ENCODE assay signal across 7 mouse cellular contexts in genomic region chrX:114473782-114474731, GRCm38 (mm10). TPM values are rescaled to one million over a fixed set of nuclear protein-coding genes. Genes with fewer than 3 reads are reported as not detected.
DNase-seq lines count a peak whose midpoint lies in the region; ATAC-seq lines count a peak whose summit lies in the region.

Gene Klhl4, plus strand, starts transcription at chrX:114474333.

- 22% methylated on average over 14 of the region's 14 CpGs for WGBS in heart, embryonic 13.5 days
- 38% methylated on average over 14 of the region's 14 CpGs for WGBS in kidney, embryonic 16.5 days
- 50% methylated on average over 14 of the region's 14 CpGs for WGBS in limb, embryonic 15.5 days
- 43% methylated on average over 14 of the region's 14 CpGs for WGBS in neural tube, embryonic 14.5 days

- no peaks in the 10 kb centered on the region for H3K36me3 ChIP-seq in heart, embryonic 13.5 days
- no peaks in the 10 kb centered on the region for H3K36me3 ChIP-seq in kidney, embryonic 16.5 days (ENCODE audit: insufficient read depth, low read length)
- no peaks in the 10 kb centered on the region for H3K36me3 ChIP-seq in limb, embryonic 15.5 days
- H3K36me3 ChIP-seq in neural tube, embryonic 14.5 days (ENCODE audit: control insufficient read depth, insufficient read depth, low read length): no peaks in the 10 kb centered on the region

- DNase-seq in T-cell, adult 2 months (ENCODE audit: low spot score): peak; percentile 15
- DNase-seq in embryo, embryonic 11 days: peak; percentile 56
- no peak for DNase-seq in ovary, postnatal 14 days (ENCODE audit: low spot score)

- no peaks in the 10 kb centered on the region; the same call in 1 of the 2 replicates for H3K4me1 ChIP-seq in heart, embryonic 13.5 days
- no peaks in the 10 kb centered on the region for H3K4me1 ChIP-seq in kidney, embryonic 16.5 days (ENCODE audit: insufficient read depth, low read length)
- H3K4me1 ChIP-seq in limb, embryonic 15.5 days: no peaks in the 10 kb centered on the region
- no peaks in the 10 kb centered on the region for H3K4me1 ChIP-seq in neural tube, embryonic 14.5 days (ENCODE audit: control insufficient read depth, insufficient read depth, low read length)

- peak within 1 kb of the TSS; percentile 63 for H3K9ac ChIP-seq in heart, embryonic 13.5 days
- 0 out of 2 replicates have a peak within 1 kb of the TSS, but pooled peaks have one; percentile 9 for H3K9ac ChIP-seq in kidney, embryonic 16.5 days (replicated peaks; ENCODE audit: low read length)
- no peak within 1 kb of the TSS for H3K9ac ChIP-seq in limb, embryonic 15.5 days
- H3K9ac ChIP-seq in neural tube, embryonic 14.5 days (replicated peaks; ENCODE audit: low read depth, low read length): no peak within 1 kb of the TSS

- no peaks in the 10 kb centered on the region for H3K9me3 ChIP-seq in heart, embryonic 13.5 days
- H3K9me3 ChIP-seq in kidney, embryonic 16.5 days (ENCODE audit: low read length): no peaks in the 10 kb centered on the region
- no peaks in the 10 kb centered on the region for H3K9me3 ChIP-seq in limb, embryonic 15.5 days
- no peaks in the 10 kb centered on the region for H3K9me3 ChIP-seq in neural tube, embryonic 14.5 days (ENCODE audit: control insufficient read depth, low read length)

- no peaks in the 10 kb centered on the region for H3K27me3 ChIP-seq in heart, embryonic 13.5 days (replicated peaks)
- H3K27me3 ChIP-seq in kidney, embryonic 16.5 days (ENCODE audit: insufficient read depth, low read length): no peaks in the 10 kb centered on the region
- no peaks in the 10 kb centered on the region for H3K27me3 ChIP-seq in limb, embryonic 15.5 days
- no peaks in the 10 kb centered on the region for H3K27me3 ChIP-seq in neural tube, embryonic 14.5 days (ENCODE audit: control insufficient read depth, insufficient read depth, low read length)

- H3K4me2 ChIP-seq in heart, embryonic 13.5 days: peak within 1 kb of the TSS; percentile 65
- H3K4me2 ChIP-seq in kidney, embryonic 16.5 days (replicated peaks; ENCODE audit: low read depth, low read length): peak within 1 kb of the TSS; percentile 43
- H3K4me2 ChIP-seq in limb, embryonic 15.5 days: peak within 1 kb of the TSS; percentile 3; the same call in 1 of the 2 replicates
- peak within 1 kb of the TSS; percentile 9; the same call in 1 of the 2 replicates for H3K4me2 ChIP-seq in neural tube, embryonic 14.5 days (ENCODE audit: low read depth, low read length)

- ATAC-seq in heart, embryonic 13.5 days (ENCODE audit: extremely low read depth, insufficient number of reproducible peaks, low FRiP score, low TSS enrichment): peak; percentile 61
- ATAC-seq in kidney, embryonic 16.5 days (ENCODE audit: low FRiP score, low TSS enrichment): peak; percentile 91
- ATAC-seq in limb, embryonic 15.5 days (ENCODE audit: insufficient number of reproducible peaks, low FRiP score, low TSS enrichment, low read depth): no peak
- peak; percentile 73; the same call in 1 of the 2 replicates for ATAC-seq in neural tube, embryonic 14.5 days (ENCODE audit: low read depth)

- peak within 1 kb of the TSS; percentile 73 for H3K27ac ChIP-seq in heart, embryonic 13.5 days (replicated peaks)
- no peak within 1 kb of the TSS for H3K27ac ChIP-seq in kidney, embryonic 16.5 days (ENCODE audit: low read length)
- peak within 1 kb of the TSS; percentile 22; the same call in 1 of the 2 replicates for H3K27ac ChIP-seq in limb, embryonic 15.5 days
- no peak within 1 kb of the TSS for H3K27ac ChIP-seq in neural tube, embryonic 14.5 days (ENCODE audit: low read depth, low read length)

- H3K4me3 ChIP-seq in heart, embryonic 13.5 days: peak within 1 kb of the TSS; percentile 46
- H3K4me3 ChIP-seq in kidney, embryonic 16.5 days (ENCODE audit: low read length): peak within 1 kb of the TSS; percentile 34
- H3K4me3 ChIP-seq in limb, embryonic 15.5 days: no peak within 1 kb of the TSS; the same call in 1 of the 2 replicates
- peak within 1 kb of the TSS; percentile 20 for H3K4me3 ChIP-seq in neural tube, embryonic 14.5 days (ENCODE audit: low read depth, low read length)

RNA-seq across cellular contexts. Expression of gene Klhl4, which starts in this region (rescaled TPM):
- 44.7 and 46.6 TPM in 2 replicates for polyA plus RNA-seq in heart, embryonic 13.5 days (2015; fragmentation: Nextera tagmentation; extraction: Ambion mirVana)
- polyA plus RNA-seq in kidney, embryonic 16.5 days (2015; fragmentation: Nextera tagmentation; extraction: Ambion mirVana): 25.4 and 26.7 TPM in 2 replicates
- 10.9 and 12.4 TPM in 2 replicates for polyA plus RNA-seq in limb, embryonic 15.5 days (2015; fragmentation: Nextera tagmentation; extraction: Ambion mirVana)
- 8.5 TPM in 2 replicates for polyA plus RNA-seq in neural tube, embryonic 14.5 days (2014; fragmentation: Nextera tagmentation; extraction: Ambion mirVana)

Comparison
In these comparisons a context has a peak if more than half of its experiments do, and no peak if none do; other contexts are left out.
1. H3K27ac ChIP-seq: peak in heart, embryonic 13.5 days (single experiment) and limb, embryonic 15.5 days (single experiment); none in kidney, embryonic 16.5 days (single experiment) and neural tube, embryonic 14.5 days (single experiment).
2. H3K4me2 ChIP-seq: peak in every context shown above with its lines; median percentile 65 in heart, embryonic 13.5 days; 43 in kidney, embryonic 16.5 days; 9 in neural tube, embryonic 14.5 days; 3 in limb, embryonic 15.5 days.
3. H3K9ac ChIP-seq: peak in heart, embryonic 13.5 days (single experiment) and kidney, embryonic 16.5 days (single experiment); none in limb, embryonic 15.5 days (single experiment) and neural tube, embryonic 14.5 days (single experiment).